Mouse (Mus musculus) liver, embryonic 13.5 days (tissue): ENCODE data around the gene Ncf4. TPM values are rescaled to one million over a fixed set of nuclear protein-coding genes. Genes with fewer than 3 reads are reported as not detected.
A peak's percentile ranks its signal among the peaks of the same experiment; 100 is the strongest.
"Not testable (repeated sequence)": the region's sequence is repeated elsewhere in the genome, so short reads cannot be mapped to it uniquely, and the experiment has no call there.

Experiments
- ATAC-seq: fragments of 200-750 bp; cut with Nextera tagmentation; 2 replicates; pipeline ENCODE4 v1.8.0; 2017; ENCODE audit warnings: low read depth, mild to moderate bottlenecking, moderate number of reproducible peaks, moderate library complexity
- DNase-seq: peaks from one replicate; pipeline ENCODE4 v3.0.0; 2022
- H3K27ac ChIP-seq: fragments of 300-500 bp; sonication (generic); 2 replicates; pipeline ENCODE4 v1.5.1; 2015; ENCODE audit warnings: moderate library complexity, mild to moderate bottlenecking, inconsistent platforms
- H3K27me3 ChIP-seq: fragments of 300-500 bp; sonication (generic); 2 replicates; pipeline ENCODE4 v1.6.1; 2015; ENCODE audit warnings: mild to moderate bottlenecking, inconsistent platforms
- H3K36me3 ChIP-seq: fragments of 300-500 bp; sonication (generic); 2 replicates; pipeline ENCODE4 v1.6.1; 2015; ENCODE audit warnings: mild to moderate bottlenecking, inconsistent platforms
- H3K4me1 ChIP-seq: fragments of 300-500 bp; sonication (generic); replicated peaks from 2 replicates; pipeline ENCODE4 v1.6.1; 2015; ENCODE audit warnings: inconsistent platforms
- H3K4me2 ChIP-seq: fragments of 300-500 bp; sonication (generic); 2 replicates; pipeline ENCODE4 v1.6.1; 2015; ENCODE audit warnings: inconsistent platforms, mild to moderate bottlenecking, moderate library complexity
- H3K4me3 ChIP-seq: fragments of 300-500 bp; sonication (generic); replicated peaks from 2 replicates; pipeline ENCODE4 v1.5.1; 2015; ENCODE audit warnings: mild to moderate bottlenecking, inconsistent platforms
- H3K9ac ChIP-seq: fragments of 300-500 bp; sonication (generic); 2 replicates; pipeline ENCODE4 v1.6.1; 2015; ENCODE audit warnings: mild to moderate bottlenecking, inconsistent platforms
- H3K9me3 ChIP-seq: fragments of 300-500 bp; sonication (generic); replicated peaks from 2 replicates; pipeline ENCODE4 v1.6.1; 2016; ENCODE audit warnings: inconsistent platforms
- WGBS: fragments of 180-500 bp; shearing (Covaris S2); methylation state at CpG from one replicate; pipeline ENCODE4 v1.1.7; 2015; ENCODE audit not compliant: insufficient replicate concordance; 5-methylcytosine and 5-hydroxymethylcytosine counted together
- polyA plus RNA-seq: library from polyadenylated mRNA; unstranded; fragments of >200 nt; fragmentation: Nextera tagmentation; extraction: Ambion mirVana; gene quantifications from 2 replicates; pipeline ENCODE4 v1.2.1, GENCODE M21; 2015

The Ncf4 gene
- polyA plus RNA-seq, 1 experiment from 2014 or later = 35.3 TPM

- not testable (repeated sequence) for H3K4me1 ChIP-seq, H3K4me3 ChIP-seq, H3K27me3 ChIP-seq, H3K9me3 ChIP-seq, H3K36me3 ChIP-seq, H3K9ac ChIP-seq, H3K4me2 ChIP-seq, DNase-seq, ATAC-seq, H3K27ac ChIP-seq
- 10% methylated on average over 2 of the region's 2 CpGs for WGBS
Measured at GRCm38 (mm10) chr15:78293228-78293627, 48.6 kb downstream of the Ncf4 start.

- H3K9me3 ChIP-seq = no peaks in the 10 kb centered on the region
- H3K4me2 ChIP-seq = no peak overlapping the region
- no peak overlapping the region for H3K27ac ChIP-seq
- H3K27me3 ChIP-seq = no peaks in the 10 kb centered on the region
- H3K4me1 ChIP-seq = no peaks in the 10 kb centered on the region
- no peak overlapping the region for H3K9ac ChIP-seq
- ATAC-seq (no peak), DNase-seq (no peak)
- 60% methylated on average over 4 of the region's 4 CpGs for WGBS
- H3K4me3 ChIP-seq = no peak overlapping the region
- no peaks in the 10 kb centered on the region for H3K36me3 ChIP-seq
Measured at GRCm38 (mm10) chr15:78293716-78294115, 49.1 kb downstream of the Ncf4 start.

DNA sequence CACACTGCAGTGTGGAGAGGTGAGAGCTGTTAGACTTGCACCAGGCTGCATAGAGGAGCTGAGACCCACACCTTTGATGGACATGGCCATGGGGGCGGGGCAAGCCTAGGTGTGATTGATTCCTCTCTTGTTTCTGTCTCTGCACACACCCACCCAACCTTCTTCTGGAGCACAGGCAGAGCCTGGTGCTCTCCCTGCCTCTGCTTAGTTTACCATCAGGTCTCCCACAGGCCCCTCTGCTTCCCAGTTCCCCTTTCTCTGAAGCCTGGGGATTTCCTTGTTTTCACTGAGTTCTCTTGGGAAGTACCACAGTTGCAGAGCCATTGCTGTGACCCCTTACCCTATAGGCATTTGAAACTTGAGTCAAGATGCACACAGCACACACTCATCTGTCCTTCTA lies 54.0 kb downstream of the Ncf4 start:
- Histone ChIP-seq H3K36me3 (no peaks in the 10 kb centered on the region), H3K4me3 (no peak overlapping the region), H3K27ac (no peak overlapping the region), H3K4me2 (no peak overlapping the region), H3K4me1 (no peaks in the 10 kb centered on the region), H3K9me3 (no peaks in the 10 kb centered on the region), H3K27me3 (no peaks in the 10 kb centered on the region), H3K9ac (no peak overlapping the region)
- 68% methylated on average over 1 of the region's 1 CpGs for WGBS
- ATAC-seq (no peak), DNase-seq (no peak)

- Histone ChIP-seq H3K27me3 (no peaks in the 10 kb centered on the region), H3K9ac (no peak overlapping the region), H3K27ac (no peak overlapping the region; the same call in 1 of the 2 replicates), H3K9me3 (no peaks in the 10 kb centered on the region), H3K4me2 (no peak overlapping the region), H3K4me1 (no peaks in the 10 kb centered on the region), H3K36me3 (no peaks in the 10 kb centered on the region), H3K4me3 (no peak overlapping the region)
- DNase-seq = no peak
- no peak for ATAC-seq
- 55% methylated on average over 3 of the region's 3 CpGs for WGBS
Measured at GRCm38 (mm10) chr15:78299641-78300040, 55.0 kb downstream of the Ncf4 start.

- Histone ChIP-seq H3K4me2 (no peak overlapping the region), H3K9me3 (no peaks in the 10 kb centered on the region), H3K36me3 (no peaks in the 10 kb centered on the region), H3K27ac (no peak overlapping the region), H3K9ac (no peak overlapping the region), H3K27me3 (peaks cover 10% of the 10 kb centered on the region), H3K4me3 (no peak overlapping the region), H3K4me1 (0 out of 2 replicates have a peak, but pooled peaks cover 1% of the 10 kb centered on the region)
- DNase-seq = no peak
- no peak for ATAC-seq
Measured at GRCm38 (mm10) chr15:78300773-78301172, 56.2 kb downstream of the Ncf4 start.

- 0 out of 2 replicates have a peak, but pooled peaks cover 3% of the 10 kb centered on the region for H3K4me1 ChIP-seq
- H3K36me3 ChIP-seq = no peaks in the 10 kb centered on the region
- H3K4me2 ChIP-seq = no peak overlapping the region
- no peak overlapping the region for H3K4me3 ChIP-seq
- ATAC-seq (no peak), DNase-seq (no peak)
- H3K27ac ChIP-seq = no peak overlapping the region
- 80% methylated on average over 4 of the region's 4 CpGs for WGBS
- H3K27me3 ChIP-seq = peaks cover 10% of the 10 kb centered on the region
- no peak overlapping the region for H3K9ac ChIP-seq
- H3K9me3 ChIP-seq = no peaks in the 10 kb centered on the region
Measured at GRCm38 (mm10) chr15:78302718-78303117, 58.1 kb downstream of the Ncf4 start.

DNA sequence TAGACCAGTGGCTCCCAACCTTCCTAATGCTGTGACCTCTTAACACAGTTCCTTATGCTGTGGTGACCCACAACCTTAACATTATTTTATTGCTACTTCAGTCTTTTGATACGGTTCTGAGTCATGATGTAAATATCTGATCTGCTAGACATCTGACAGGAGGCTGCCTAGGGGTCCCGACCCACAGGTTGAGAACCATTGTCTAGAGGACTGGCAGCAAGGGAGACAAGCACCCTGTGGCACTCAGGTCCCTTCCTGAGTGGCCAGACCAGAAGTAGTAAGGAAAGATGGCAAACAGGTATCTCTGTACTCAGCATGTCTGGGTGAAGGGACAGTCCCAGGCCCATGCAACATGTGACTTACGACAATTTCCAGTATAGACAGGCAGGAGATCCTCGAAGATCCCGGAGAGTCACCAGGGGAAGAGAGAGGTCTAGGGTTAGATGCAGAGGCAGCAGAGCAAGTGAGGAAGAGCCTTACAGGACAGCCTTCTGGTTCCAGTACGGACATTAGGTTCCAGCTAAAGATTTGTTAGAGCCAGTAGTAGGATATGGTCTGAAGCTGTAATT lies 59.1 kb downstream of the Ncf4 start:
- Histone ChIP-seq H3K4me3 (no peak overlapping the region), H3K4me2 (no peak overlapping the region), H3K9ac (no peak overlapping the region), H3K27me3 (peaks cover 10% of the 10 kb centered on the region), H3K27ac (no peak overlapping the region), H3K9me3 (no peaks in the 10 kb centered on the region), H3K36me3 (no peaks in the 10 kb centered on the region), H3K4me1 (0 out of 2 replicates have a peak, but pooled peaks cover 3% of the 10 kb centered on the region)
- DNase-seq = no peak
- ATAC-seq = no peak
- WGBS = 68% methylated on average over 6 of the region's 6 CpGs

- no peak for ATAC-seq
Measured at GRCm38 (mm10) chr15:78305341-78305933, 60.8 kb downstream of the Ncf4 start, which contains the start of gene Csf2rb2. TSS of gene Csf2rb2 (minus strand) at chr15:78305721.

DNA sequence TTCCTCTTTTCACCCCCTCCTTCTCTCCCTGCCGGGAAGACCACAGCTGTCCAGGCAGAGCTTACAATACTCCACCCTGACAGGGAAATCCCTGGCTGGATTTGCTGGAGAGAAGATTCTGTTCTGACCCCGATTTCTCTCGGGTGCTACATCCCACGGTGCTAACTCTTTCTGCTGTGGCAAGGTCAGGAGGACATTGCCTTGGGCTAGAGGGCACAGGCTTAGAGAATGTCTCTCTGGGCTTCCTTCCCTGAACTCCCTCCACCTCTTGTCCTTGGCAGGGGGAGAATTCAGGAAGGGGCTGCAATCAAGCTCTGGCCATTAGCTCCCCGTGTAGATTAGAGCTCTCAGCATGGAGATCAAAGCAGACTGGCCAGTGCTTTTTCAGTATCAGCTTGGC lies 65.3 kb downstream of the Ncf4 start:
- Histone ChIP-seq H3K9me3 (no peaks in the 10 kb centered on the region), H3K4me1 (peaks cover 13% of the 10 kb centered on the region), H3K27me3 (peaks cover 29% of the 10 kb centered on the region), H3K27ac (no peak overlapping the region), H3K9ac (no peak overlapping the region), H3K4me2 (no peak overlapping the region), H3K36me3 (no peaks in the 10 kb centered on the region), H3K4me3 (no peak overlapping the region)
- ATAC-seq (no peak), DNase-seq (no peak)
- 20% methylated on average over 5 of the region's 5 CpGs for WGBS

More at GRCm38 (mm10) chr15:78305341-78305933, 60.8 kb downstream of the Ncf4 start, which contains the start of gene Csf2rb2:
- peak within 1 kb of the TSS; percentile 21; the same call in 1 of the 2 replicates for H3K4me2 ChIP-seq
- no peak within 1 kb of the TSS for H3K9ac ChIP-seq
- no peak within 1 kb of the TSS for H3K27ac ChIP-seq
- WGBS = 33% methylated on average over 10 of the region's 10 CpGs
- no peaks in the 10 kb centered on the region for H3K36me3 ChIP-seq
- H3K4me1 ChIP-seq = 0 out of 2 replicates have a peak, but pooled peaks cover 3% of the 10 kb centered on the region
- no peaks in the 10 kb centered on the region for H3K9me3 ChIP-seq
- no peak for DNase-seq
- H3K27me3 ChIP-seq = peaks cover 17% of the 10 kb centered on the region
- H3K4me3 ChIP-seq = peak within 1 kb of the TSS; percentile 14; the same call in 1 of the 2 replicates

GRCm38 (mm10) chr15:78310971-78311370 lies 66.4 kb downstream of the Ncf4 start:
- DNase-seq = no peak
- Histone ChIP-seq H3K4me3 (no peak overlapping the region), H3K36me3 (no peaks in the 10 kb centered on the region), H3K9ac (no peak overlapping the region), H3K27me3 (peaks cover 26% of the 10 kb centered on the region), H3K9me3 (no peaks in the 10 kb centered on the region), H3K4me2 (no peak overlapping the region), H3K27ac (no peak overlapping the region), H3K4me1 (peaks cover 11% of the 10 kb centered on the region)
- ATAC-seq = no peak
- WGBS = 50% methylated on average over 4 of the region's 4 CpGs
